Mouse (Mus musculus) stomach, adult 2 months (tissue): Measurements from ENCODE around the gene Cavin3. TPM values are rescaled to one million over a fixed set of nuclear protein-coding genes. Genes with fewer than 3 reads are reported as not detected.

Source experiments
- polyA plus RNA-seq: library from polyadenylated mRNA; depleted of rRNA; stranded (reverse); fragments of >200 nt; gene quantifications from 2 replicates; pipeline ENCODE4 v1.2.3, GENCODE M21; 2012; rRNA removed

The Cavin3 gene
- polyA plus RNA-seq, result 51.6 and 102 TPM in 2 replicates

DNA sequence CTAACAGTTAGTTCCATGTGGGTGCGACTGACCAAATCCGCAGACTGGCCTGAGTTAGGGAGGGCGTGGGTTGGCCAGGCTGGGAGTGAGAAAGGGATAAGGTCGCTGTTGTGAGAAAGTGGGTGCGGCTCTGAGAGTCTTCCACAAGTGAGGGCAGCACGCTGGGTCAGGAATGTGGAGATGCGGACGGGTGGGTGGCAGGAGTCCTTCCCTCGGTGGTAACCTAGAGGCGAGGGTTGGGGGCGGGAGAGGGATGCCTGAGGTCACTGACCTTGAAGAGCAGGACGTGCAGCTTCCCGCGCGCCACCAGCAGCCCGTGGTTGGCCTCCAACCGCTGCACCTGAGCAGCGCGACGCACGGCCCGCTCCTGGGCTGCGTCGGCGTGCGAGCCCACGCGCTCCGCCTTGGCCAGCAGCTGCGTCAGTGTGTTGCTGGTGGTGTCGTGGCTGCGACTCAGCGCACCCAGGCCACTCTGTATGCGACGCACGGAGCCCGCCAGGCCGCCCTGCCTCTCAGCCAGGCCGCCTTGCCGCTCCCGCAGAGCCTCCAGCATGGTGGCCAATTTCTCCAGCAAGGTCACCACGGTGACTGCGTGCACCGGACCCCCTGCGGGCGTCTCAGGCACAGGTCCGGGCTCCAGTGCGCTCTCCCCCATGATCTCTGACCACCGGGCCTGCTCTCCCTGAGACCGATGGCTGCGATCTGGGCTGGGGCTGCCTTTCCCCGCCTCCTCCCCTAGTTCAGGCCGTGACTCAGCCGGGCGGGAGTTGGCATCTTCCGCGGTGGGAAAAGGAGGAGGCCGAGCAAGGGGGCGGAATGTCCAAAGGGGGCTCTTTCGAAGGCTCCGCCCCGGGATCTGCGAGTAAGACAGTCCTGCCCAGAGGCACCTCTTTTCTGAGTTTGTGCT, at the start of gene Cavin3:
Cavin3 (minus strand) TSS at position 796 of the 907 bp plus-strand sequence.

Other genes starting within 250 kb of the Cavin3 start
- gene Olfr688, start 194.2 kb downstream of the Cavin3 start, polyA plus RNA-seq, result not detected in 2 replicates
- gene Olfr689, start 171.1 kb downstream of the Cavin3 start, polyA plus RNA-seq, result not detected in 2 replicates
- not detected in 2 replicates for gene Olfr690, start 148.2 kb downstream of the Cavin3 start, polyA plus RNA-seq
- not detected in 2 replicates for gene Olfr691, start 140.0 kb downstream of the Cavin3 start, polyA plus RNA-seq
- gene Olfr692, start 114.1 kb downstream of the Cavin3 start, polyA plus RNA-seq, result not detected in 2 replicates
- gene Gm5901, start 107.3 kb downstream of the Cavin3 start, polyA plus RNA-seq, result not detected in 2 replicates
- 23.6 and 28.1 TPM in 2 replicates for gene Fam160a2, start 82.2 kb downstream of the Cavin3 start, polyA plus RNA-seq
- gene Cnga4, start 77.7 kb downstream of the Cavin3 start, polyA plus RNA-seq, result 0.05 and 0.08 TPM in 2 replicates
- gene Cckbr, start 56.6 kb downstream of the Cavin3 start, polyA plus RNA-seq, result 3.0 and 3.6 TPM in 2 replicates
- 45.5 and 63.9 TPM in 2 replicates for gene Smpd1, start 72.1 kb upstream of the Cavin3 start, polyA plus RNA-seq
- 35.3 and 39.9 TPM in 2 replicates for gene Apbb1, start 99.4 kb upstream of the Cavin3 start, polyA plus RNA-seq
- gene Hpx, start 117.8 kb upstream of the Cavin3 start, polyA plus RNA-seq, result 0.58 and 1.5 TPM in 2 replicates
- 17.6 and 30.9 TPM in 2 replicates for gene Trim3, start 151.3 kb upstream of the Cavin3 start, polyA plus RNA-seq
- gene Timm10b, start 157.8 kb upstream of the Cavin3 start, polyA plus RNA-seq, result 64.7 and 105 TPM in 2 replicates
- gene Arfip2, start 158.1 kb upstream of the Cavin3 start, polyA plus RNA-seq, result 39.1 and 41.6 TPM in 2 replicates
- gene Gm45799, start 158.3 kb upstream of the Cavin3 start, polyA plus RNA-seq, result 277 and 457 TPM in 2 replicates
- 0.15 and 0.43 TPM in 2 replicates for gene Dnhd1, start 168.5 kb upstream of the Cavin3 start, polyA plus RNA-seq